Mouse (Mus musculus): Measurements from ENCODE around the gene Il18.

The Il18 gene

GRCm38 (mm10) chr9:50554241-50555093, at the start of gene Il18:
Gene Il18 (plus strand): TSS chr9:50554827.
- peak; percentile 57 to 81 for DNase-seq (ENCODE audit: inconsistent age in 2 of 2, low spot score in 1 of 2)

GRCm38 (mm10) chr9:50505405-50505804, 49.2 kb upstream of the Il18 start:
- peak in 1 of 2 experiments; percentile 49 for DNase-seq (ENCODE audit: inconsistent age in 2 of 2, low spot score in 1 of 2)

- DNase-seq (ENCODE audit: inconsistent age in 2 of 2, low spot score in 1 of 2): peak in 1 of 2 experiments; percentile 56
Observed at GRCm38 (mm10) chr9:50507570-50507969, 47.1 kb upstream of the Il18 start.

- DNase-seq (ENCODE audit: inconsistent age in 2 of 2, low spot score in 1 of 2): peak in 1 of 2 experiments; percentile 53
Observed at GRCm38 (mm10) chr9:50515462-50515861, 39.2 kb upstream of the Il18 start.

- DNase-seq (ENCODE audit: inconsistent age in 2 of 2, low spot score in 1 of 2): peak in 1 of 2 experiments; percentile 53
Observed at GRCm38 (mm10) chr9:50518781-50519180, 35.8 kb upstream of the Il18 start.

GRCm38 (mm10) chr9:50520748-50521147, 33.9 kb upstream of the Il18 start:
- DNase-seq (ENCODE audit: inconsistent age in 2 of 2, low spot score in 1 of 2): no peak

- DNase-seq (ENCODE audit: inconsistent age in 2 of 2, low spot score in 1 of 2): peak in 1 of 2 experiments; percentile 23
Observed at GRCm38 (mm10) chr9:50521562-50521961, 33.1 kb upstream of the Il18 start.

- peak in 1 of 2 experiments; percentile 36 for DNase-seq (ENCODE audit: inconsistent age in 2 of 2, low spot score in 1 of 2)
Observed at GRCm38 (mm10) chr9:50522574-50522973, 32.1 kb upstream of the Il18 start.

GRCm38 (mm10) chr9:50524936-50525335, 29.7 kb upstream of the Il18 start:
- DNase-seq (ENCODE audit: inconsistent age in 2 of 2, low spot score in 1 of 2): peak in 1 of 2 experiments; percentile 66

GRCm38 (mm10) chr9:50525585-50525984, 29.0 kb upstream of the Il18 start:
- no peak for DNase-seq (ENCODE audit: inconsistent age in 2 of 2, low spot score in 1 of 2)

GRCm38 (mm10) chr9:50527860-50528259, 26.8 kb upstream of the Il18 start:
- no peak for DNase-seq (ENCODE audit: inconsistent age in 2 of 2, low spot score in 1 of 2)

- peak; percentile 97 to 99 for DNase-seq (ENCODE audit: inconsistent age in 2 of 2, low spot score in 1 of 2)
Observed at GRCm38 (mm10) chr9:50528293-50528892, 26.2 kb upstream of the Il18 start, which contains the start of gene Pts. Gene Pts (minus strand): TSS chr9:50528724.

GRCm38 (mm10) chr9:50530890-50531289, 23.7 kb upstream of the Il18 start:
- peak in 1 of 2 experiments; percentile 69 for DNase-seq (ENCODE audit: inconsistent age in 2 of 2, low spot score in 1 of 2)

- DNase-seq (ENCODE audit: inconsistent age in 2 of 2, low spot score in 1 of 2): no peak
Observed at GRCm38 (mm10) chr9:50533328-50533727, 21.3 kb upstream of the Il18 start.

GRCm38 (mm10) chr9:50533791-50534190, 20.8 kb upstream of the Il18 start:
- no peak for DNase-seq (ENCODE audit: inconsistent age in 2 of 2, low spot score in 1 of 2)

GRCm38 (mm10) chr9:50535930-50536329, 18.7 kb upstream of the Il18 start:
- DNase-seq (ENCODE audit: inconsistent age in 2 of 2, low spot score in 1 of 2): no peak

- no peak for DNase-seq (ENCODE audit: inconsistent age in 2 of 2, low spot score in 1 of 2)
Observed at GRCm38 (mm10) chr9:50536603-50537135, 18.0 kb upstream of the Il18 start.

GRCm38 (mm10) chr9:50537295-50537694, 17.3 kb upstream of the Il18 start:
- DNase-seq (ENCODE audit: inconsistent age in 2 of 2, low spot score in 1 of 2): no peak

GRCm38 (mm10) chr9:50540170-50540569, 14.5 kb upstream of the Il18 start:
- no peak for DNase-seq (ENCODE audit: inconsistent age in 2 of 2, low spot score in 1 of 2)

GRCm38 (mm10) chr9:50542401-50542800, 12.2 kb upstream of the Il18 start:
- no peak for DNase-seq (ENCODE audit: inconsistent age in 2 of 2, low spot score in 1 of 2)

GRCm38 (mm10) chr9:50547859-50548478, 6.7 kb upstream of the Il18 start:
- no peak for DNase-seq (ENCODE audit: inconsistent age in 2 of 2, low spot score in 1 of 2)
